Mouse (Mus musculus): ENCODE results near the gene Ube2r2.

- TF ChIP-seq CTCF (IDR thresholded peaks at IDR 0.05; ENCODE audit: extremely low read depth, insufficient read depth, insufficient read length, insufficient replicate concordance) (no peak), POLR2A (IDR thresholded peaks at IDR 0.05; ENCODE audit: low read depth, low read length) (no peak; the same call in 1 of the 2 replicates)
These were observed 420 bp upstream of the Ube2r2 start for GRCm38 (mm10) chr4:41134935-41135710.
